Mouse (Mus musculus) hindlimb bud, embryonic 11.5 days (tissue): ENCODE results near the gene Slc43a3.

Experiments used
- DNase-seq: peaks from one replicate; pipeline ENCODE4 v3.0.0-alpha.2; 2012; ENCODE audit warnings: low read depth, low spot score; ENCODE audit errors: extremely low spot score

Slc43a3 gene

GRCm38 (mm10) chr2:84967318-84967991 lies 31.1 kb downstream of the Slc43a3 start:
- no peak for DNase-seq

GRCm38 (mm10) chr2:84975580-84975979 lies 39.2 kb downstream of the Slc43a3 start:
- DNase-seq = no peak

GRCm38 (mm10) chr2:84980188-84980587 lies 43.8 kb downstream of the Slc43a3 start, which contains the start of gene Prg2:
Gene Prg2, plus strand, starts transcription at chr2:84980461.
- DNase-seq = no peak

- DNase-seq = no peak
Measured at GRCm38 (mm10) chr2:84987930-84988329, 51.6 kb downstream of the Slc43a3 start, which contains the start of gene Prg3. Gene Prg3, plus strand, starts transcription at chr2:84988215.

DNA sequence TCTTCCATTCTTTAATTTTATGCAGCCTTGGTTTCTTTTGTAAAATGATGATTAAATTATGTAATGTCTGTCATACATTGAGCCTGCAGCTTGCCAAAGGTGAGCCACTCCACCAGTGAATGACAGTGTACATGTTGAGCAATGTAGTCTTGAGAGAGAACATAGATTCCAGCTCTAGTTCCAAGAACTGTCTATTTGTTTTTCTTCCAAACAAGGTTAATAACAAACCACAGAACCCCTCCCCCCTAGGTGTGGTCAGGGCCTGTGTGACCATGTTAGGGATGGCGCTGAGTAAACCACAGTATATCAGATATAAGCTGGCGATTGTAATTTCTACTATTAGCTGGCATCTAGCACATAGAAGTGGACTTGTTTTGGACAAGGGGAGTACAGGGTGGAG lies 60.0 kb downstream of the Slc43a3 start:
- no peak for DNase-seq

DNA sequence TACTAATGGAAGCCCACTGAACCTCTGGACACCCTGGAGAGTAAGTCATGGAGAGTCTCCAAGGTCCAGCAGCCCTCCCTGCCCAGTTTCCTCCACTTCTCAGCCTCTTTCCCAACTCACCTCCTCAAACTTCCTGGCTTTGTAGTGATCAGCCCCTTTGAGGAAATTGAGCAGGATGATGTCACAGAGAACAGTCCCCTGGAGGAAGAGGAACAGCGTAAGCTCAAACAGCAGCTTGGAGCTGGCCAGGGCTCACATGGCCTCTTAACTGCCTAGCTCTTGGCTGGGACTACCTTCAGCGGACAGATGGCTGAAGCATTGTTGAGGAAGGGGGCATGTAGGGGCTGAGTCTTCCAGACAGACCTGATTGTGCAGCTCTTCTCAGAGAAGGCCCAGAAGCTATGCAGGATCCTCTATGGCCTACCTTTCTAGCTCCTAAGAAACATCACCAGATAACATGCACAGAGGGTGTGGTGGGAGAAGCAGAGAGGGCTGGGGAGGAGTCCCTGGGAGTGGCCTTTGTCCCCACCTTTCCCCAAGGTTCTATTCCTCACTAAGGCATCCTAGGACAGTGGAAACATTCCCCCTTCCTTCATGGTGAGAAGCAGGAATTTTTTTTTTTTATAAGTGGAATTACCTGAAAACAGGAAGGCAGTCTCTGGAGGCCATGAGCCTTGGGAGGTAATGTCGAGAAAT lies 63.3 kb downstream of the Slc43a3 start:
- DNase-seq = no peak

GRCm38 (mm10) chr2:85001497-85001896 lies 65.1 kb downstream of the Slc43a3 start:
- DNase-seq = no peak

DNA sequence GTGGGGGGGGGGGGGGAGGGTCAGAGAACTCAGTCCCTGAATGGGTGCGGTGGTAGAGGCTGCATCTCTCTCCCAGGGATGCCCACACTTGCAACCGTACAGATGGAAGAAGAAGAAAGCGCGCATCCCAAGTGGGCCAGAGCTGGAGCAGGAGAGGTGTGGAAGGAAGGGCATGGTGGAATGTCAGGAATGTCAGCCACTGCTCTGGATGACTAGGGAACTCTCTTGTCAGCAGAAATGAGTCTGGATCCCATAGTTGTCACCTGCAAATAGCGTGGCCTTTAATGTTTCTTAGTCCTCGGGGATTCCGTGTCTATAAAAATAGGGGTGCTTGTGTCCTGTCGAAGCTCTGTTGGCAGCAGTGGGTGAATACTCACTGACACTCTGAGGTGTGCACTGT lies 66.2 kb downstream of the Slc43a3 start:
- DNase-seq = no peak

DNA sequence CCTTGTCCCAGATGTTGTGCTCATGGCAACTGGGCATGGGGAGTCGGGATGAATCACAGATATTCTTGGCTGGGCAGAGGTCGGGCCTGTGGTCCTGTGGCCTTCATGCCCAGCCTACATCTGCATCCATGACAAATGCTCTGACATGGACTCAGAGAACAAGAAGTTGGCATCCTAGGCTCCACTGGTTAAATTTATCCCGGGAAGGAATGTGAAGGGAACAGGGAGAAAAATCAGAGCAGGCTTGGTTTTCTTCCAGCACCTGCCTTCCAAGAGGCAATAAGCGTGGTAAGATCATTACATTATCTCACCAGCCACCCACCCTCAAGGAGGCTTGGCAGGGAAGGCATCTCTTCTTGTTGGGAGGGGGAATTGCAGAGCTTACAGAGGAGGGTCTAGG lies 68.0 kb downstream of the Slc43a3 start:
- no peak for DNase-seq

DNA sequence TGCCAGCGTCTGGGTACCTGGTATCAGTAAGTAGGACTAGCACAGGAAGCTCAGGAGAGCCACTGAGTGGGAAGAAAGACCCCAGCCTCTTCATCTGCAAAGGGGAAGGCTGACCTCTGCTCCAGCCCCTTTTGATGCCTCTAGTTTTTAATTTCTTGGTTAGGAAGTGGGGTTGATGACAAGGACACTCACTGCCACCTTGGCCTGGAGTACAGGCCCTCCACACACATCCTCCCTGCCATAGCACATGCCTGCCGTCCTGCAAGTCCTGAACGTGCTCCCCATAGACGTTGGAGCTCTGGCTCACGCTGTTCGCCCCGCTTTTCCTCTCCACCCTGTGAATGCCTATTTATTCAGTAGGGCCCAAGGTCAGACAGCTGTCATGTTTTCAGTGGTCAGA lies 70.2 kb downstream of the Slc43a3 start:
- DNase-seq = no peak

GRCm38 (mm10) chr2:85007729-85008128 lies 71.3 kb downstream of the Slc43a3 start:
- no peak for DNase-seq
